Mouse (Mus musculus) common myeloid progenitor, adult 5-6 weeks (primary cell): ENCODE measurements around the gene C1qtnf2. TPM values are rescaled to one million over a fixed set of nuclear protein-coding genes. Genes with fewer than 3 reads are reported as not detected.

ENCODE experiments used
- ATAC-seq: replicated peaks from 2 replicates; pipeline ENCODE4 v1.8.0; 2016; ENCODE audit warnings: low read depth, mild to moderate bottlenecking, moderate TSS enrichment, inconsistent platforms; ENCODE audit not compliant: poor library complexity, severe bottlenecking
- total RNA-seq: library from RNA; stranded (forward); fragments of 200-1000, 187-1606 nt; gene quantifications from 2 replicates; pipeline ENCODE4 v1.2.3, GENCODE M21; 2017

C1qtnf2 gene
- total RNA-seq, 1 experiment from 2014 or later: not detected

DNA sequence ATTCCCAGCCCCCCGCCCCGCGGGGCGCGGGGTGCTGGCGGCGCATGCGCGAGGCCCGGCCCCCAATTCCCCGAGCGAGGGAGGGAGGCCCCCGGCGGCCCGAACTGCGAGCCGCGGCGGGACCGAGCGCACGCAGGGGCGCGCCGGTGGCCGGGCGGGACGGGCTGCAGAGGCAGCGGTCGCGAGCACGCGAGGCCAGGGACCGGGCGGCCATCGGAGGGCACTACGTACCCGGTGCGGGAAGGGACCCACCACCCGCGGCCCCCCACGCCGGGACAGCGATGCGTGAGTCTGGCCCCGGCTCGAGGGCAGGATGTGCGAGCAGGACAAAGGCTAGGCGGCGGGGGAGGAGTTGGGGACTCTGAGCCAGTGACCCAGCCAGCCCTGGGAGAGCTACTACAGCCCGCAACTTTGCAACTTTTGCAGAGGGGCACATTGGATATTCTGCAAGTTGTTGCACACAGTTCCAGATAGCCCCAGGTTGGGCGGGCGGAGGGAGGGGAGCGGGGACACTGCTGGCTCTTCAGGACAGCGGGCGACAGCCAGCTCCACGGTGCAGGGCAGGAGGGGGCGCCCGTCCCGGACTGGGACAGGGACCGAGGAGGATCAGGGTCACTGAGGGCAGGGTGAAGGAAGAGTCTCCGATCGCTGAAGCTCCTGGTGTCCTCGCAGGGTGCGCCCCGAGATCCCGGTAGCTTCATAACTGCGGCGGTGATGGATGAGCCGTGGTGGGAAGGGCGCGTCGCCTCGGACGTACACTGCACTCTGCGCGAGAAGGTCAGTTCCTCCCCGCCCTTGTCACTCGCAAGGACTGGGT is 54.8 kb downstream of the C1qtnf2 start, which contains the start of gene Ccnjl:
Gene Ccnjl (plus strand): TSS at position 102 of the 817 bp plus-strand sequence.
- peak; percentile 54 for ATAC-seq

DNA sequence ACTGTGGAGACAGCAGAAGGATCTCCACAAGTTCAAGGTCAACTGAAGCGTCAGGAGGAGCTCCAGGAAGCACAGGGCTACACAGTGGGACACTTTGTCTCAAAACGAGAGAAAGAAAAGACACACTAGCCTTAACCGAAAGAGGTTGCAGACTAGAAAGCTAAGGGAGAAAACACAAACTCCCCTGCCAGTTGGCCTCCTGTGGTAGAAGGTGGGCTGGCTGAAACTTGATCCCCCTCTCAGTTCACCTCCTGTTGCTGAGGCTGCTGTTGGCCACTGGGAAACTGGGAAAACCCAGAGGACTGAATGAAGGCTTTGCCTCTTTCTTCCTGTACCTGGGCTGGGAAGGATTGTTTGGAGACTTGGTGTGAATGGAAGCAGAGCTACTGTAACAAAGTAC is 56.0 kb downstream of the C1qtnf2 start:
- ATAC-seq: no peak

DNA sequence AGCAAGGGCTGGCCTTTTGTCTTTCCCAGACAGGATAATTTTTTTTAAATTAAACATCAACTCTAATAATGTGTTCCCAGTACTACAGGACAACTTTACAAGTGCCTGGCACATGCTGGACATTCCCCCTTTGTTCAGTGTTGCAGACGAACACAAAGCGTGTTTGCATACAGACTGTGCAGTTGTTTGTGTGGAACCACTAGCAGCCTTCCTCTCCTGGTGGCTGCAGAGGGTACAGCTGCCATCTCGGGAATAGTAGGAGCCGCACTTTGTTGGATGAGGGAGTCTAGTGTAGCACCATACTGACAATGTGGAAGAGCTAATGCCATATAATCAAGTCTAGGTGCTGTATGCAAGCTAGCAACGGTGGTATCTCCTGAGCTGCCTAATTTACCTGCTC is 57.5 kb downstream of the C1qtnf2 start:
- no peak for ATAC-seq

DNA sequence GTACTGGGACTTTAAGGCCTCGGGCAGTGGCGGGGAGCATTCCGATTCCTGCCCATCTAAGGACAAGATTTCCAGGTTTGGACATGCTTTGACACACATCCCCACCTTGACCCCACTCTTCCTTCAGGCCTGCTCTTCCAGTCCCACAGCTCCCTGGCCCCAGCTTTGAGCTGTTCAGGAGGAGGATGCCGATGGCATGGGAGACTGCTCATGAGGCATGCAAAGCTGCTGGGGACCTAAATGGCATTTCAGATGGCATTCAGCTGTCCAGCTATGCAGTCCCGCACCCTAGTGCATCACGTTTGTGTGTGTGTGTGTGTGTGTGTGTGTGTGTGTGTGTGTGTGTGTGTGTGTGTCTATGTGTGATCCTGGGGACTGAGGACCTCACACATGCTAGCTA is 63.0 kb downstream of the C1qtnf2 start:
- no peak for ATAC-seq

DNA sequence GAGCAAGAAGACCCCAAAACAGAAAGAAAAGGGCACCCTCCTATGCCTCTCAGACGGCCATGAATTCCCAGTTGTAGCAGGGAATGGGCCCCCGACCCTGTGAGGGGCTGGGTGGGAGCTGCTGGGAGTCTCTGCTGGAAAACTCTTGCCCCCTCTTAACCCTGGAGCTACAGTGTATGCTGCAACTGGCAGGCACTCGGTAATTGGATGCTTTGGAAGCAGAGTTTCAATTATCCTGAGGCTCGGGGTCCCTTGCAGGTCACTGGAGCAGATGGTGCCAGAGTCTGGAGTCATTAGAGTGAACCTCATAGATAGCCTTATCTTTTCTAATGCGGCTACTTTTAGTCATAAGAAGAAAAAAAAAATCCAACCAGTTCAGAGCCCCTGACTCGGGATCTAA is 65.8 kb downstream of the C1qtnf2 start:
- no peak for ATAC-seq

Other genes with a start within 250 kb of the C1qtnf2 start
- gene Pttg1, start 48.0 kb upstream of the C1qtnf2 start, total RNA-seq: 35.1 and 48.4 TPM in 2 replicates
- 86.7 and 97.6 TPM in 2 replicates for gene Slu7, start 40.5 kb upstream of the C1qtnf2 start, total RNA-seq
- 0.69 TPM in 1 of 2 replicates, not detected in the other for gene Ccnjl, start 54.5 kb downstream of the C1qtnf2 start, total RNA-seq
- gene 4933415A04Rik, start 112.8 kb downstream of the C1qtnf2 start, total RNA-seq: 0.34 TPM in 1 of 2 replicates, not detected in the other
- not detected in 2 replicates for gene Fabp6, start 127.3 kb downstream of the C1qtnf2 start, total RNA-seq
- 55.6 and 58.8 TPM in 2 replicates for gene Pwwp2a, start 207.7 kb downstream of the C1qtnf2 start, total RNA-seq